Mouse (Mus musculus) myocyte (in vitro differentiated cells): ENCODE results near the gene Spata32.

Experiments
- CEBPB ChIP-seq: IDR thresholded peaks from 2 replicates; pipeline ENCODE4 v1.6.1; 2011; ENCODE audit warnings: mild to moderate bottlenecking, moderate library complexity; ENCODE audit not compliant: poor library complexity, insufficient read depth, severe bottlenecking
- E2F4 ChIP-seq: IDR thresholded peaks from one replicate; pipeline ENCODE4 v1.6.1; 2011; ENCODE audit warnings: mild to moderate bottlenecking, control low read depth, moderate library complexity; ENCODE audit not compliant: insufficient read depth
- MAX ChIP-seq: IDR thresholded peaks from one replicate; pipeline ENCODE4 v1.6.1; 2011; ENCODE audit warnings: low read depth, mild to moderate bottlenecking, control low read depth
- MYOD1 ChIP-seq, 3 experiments: IDR thresholded peaks; one replicate each; pipeline ENCODE4 v1.6.1; 2011; ENCODE audit warnings: control low read depth in 2 of 3, low read depth in 2 of 3, mild to moderate bottlenecking in 2 of 3, moderate library complexity in 1 of 3; ENCODE audit not compliant: insufficient read length in 2 of 3, control insufficient read depth in 1 of 3
- MYOG ChIP-seq, 3 experiments: IDR thresholded peaks; one replicate each; pipeline ENCODE4 v1.6.1; 2011; ENCODE audit warnings: control low read depth in 2 of 3, low read depth in 2 of 3, mild to moderate bottlenecking in 2 of 3; ENCODE audit not compliant: insufficient read length in 2 of 3, control insufficient read depth in 1 of 3, insufficient read depth in 1 of 3
- POLR2A ChIP-seq: IDR thresholded peaks from one replicate; pipeline ENCODE4 v1.6.1; 2011; ENCODE audit warnings: low read depth, mild to moderate bottlenecking, control low read depth, moderate library complexity; ENCODE audit not compliant: insufficient read length
- POLR2AphosphoS2 ChIP-seq: IDR thresholded peaks from one replicate; pipeline ENCODE4 v1.6.1; 2011; ENCODE audit warnings: low read depth, control low read depth; ENCODE audit not compliant: insufficient read length
- SRF ChIP-seq: IDR thresholded peaks from one replicate; pipeline ENCODE4 v1.6.1; 2011; ENCODE audit warnings: low read depth; ENCODE audit not compliant: control insufficient read depth, insufficient read length
- TCF12 ChIP-seq: IDR thresholded peaks from one replicate; pipeline ENCODE4 v1.6.1; 2011; ENCODE audit warnings: mild to moderate bottlenecking, control low read depth; ENCODE audit not compliant: poor library complexity, insufficient read depth, severe bottlenecking
- TCF3 ChIP-seq: IDR thresholded peaks from one replicate; pipeline ENCODE4 v1.6.1; 2011; ENCODE audit warnings: low read depth, control low read depth; ENCODE audit not compliant: insufficient read length
- USF1 ChIP-seq: IDR thresholded peaks from one replicate; pipeline ENCODE4 v1.6.1; 2011; ENCODE audit warnings: low read depth, mild to moderate bottlenecking, control low read depth, moderate library complexity

GRCm38 (mm10) chr11:103171703-103172391 lies 46.4 kb downstream of the Spata32 start:
- TF ChIP-seq POLR2A (no peak), MYOD1 (IDR thresholded peaks at IDR 0.05; ENCODE audit: control insufficient read depth in 1 of 3, insufficient read length in 2 of 3, low read depth in 2 of 3) (no peak), MAX (no peak), USF1 (no peak), E2F4 (no peak), TCF12 (no peak), TCF3 (no peak), POLR2AphosphoS2 (no peak), CEBPB (no peak), MYOG (IDR thresholded peaks at IDR 0.05; ENCODE audit: control insufficient read depth in 1 of 3, insufficient read depth in 1 of 3, insufficient read length in 2 of 3, low read depth in 2 of 3) (no peak), SRF (no peak)
